ENCODE assay signal across 9 mouse cellular contexts in genomic region chr11:16769709-16770303, GRCm38 (mm10). TPM values are rescaled to one million over a fixed set of nuclear protein-coding genes. Genes with fewer than 3 reads are reported as not detected.
DNase-seq lines count a peak whose midpoint lies in the region; ATAC-seq and TF ChIP-seq lines count a peak whose summit lies in the region.
"Had no signal": no experiment of that assay in that cellular context is flagged by ENCODE, and none has a peak within 500 bp of the region (broad histone marks: within the 10 kb centered on the region; RNA-seq: fewer than 3 reads in every experiment).

No protein-coding gene starts in this region.

- no peak overlapping the region for H3K4me2 ChIP-seq in lung, postnatal 0 days (replicated peaks; ENCODE audit: low read depth, low read length)

- 29% methylated on average over 3 of the region's 3 CpGs for WGBS in lung, postnatal 0 days

- H3K4me3 ChIP-seq in gastrocnemius, adult 2 months, result no peak overlapping the region
- no peak overlapping the region for H3K4me3 ChIP-seq in lung, postnatal 0 days (ENCODE audit: low read depth, low read length)

- no peaks in the 10 kb centered on the region for H3K36me3 ChIP-seq in lung, postnatal 0 days (ENCODE audit: insufficient read depth, low read length)

- ATAC-seq in inflammation-experienced regulatory T-cells, adult 6 months, result peak; percentile 37
- ATAC-seq in lung, postnatal 0 days, result peak; percentile 83

- peaks cover 6% of the 10 kb centered on the region for H3K4me1 ChIP-seq in lung, postnatal 0 days (ENCODE audit: insufficient read depth, low read depth, low read length)

- peak overlapping the region; percentile 48 for H3K27ac ChIP-seq in gastrocnemius, adult 2 months
- H3K27ac ChIP-seq in lung, postnatal 0 days (ENCODE audit: low read length), result peak overlapping the region; percentile 49

- no peak for TF ChIP-seq CTCF in gastrocnemius, adult 2 months (IDR thresholded peaks at IDR 0.05)
- no peak for TF ChIP-seq CTCF in lung, postnatal 0 days (IDR thresholded peaks at IDR 0.05)

- intact Hi-C loops in gastrocnemius, adult 2 months (cut with DNase I), result no loop called here

- no peak overlapping the region for H3K9ac ChIP-seq in lung, postnatal 0 days (replicated peaks; ENCODE audit: low read depth)

- H3K9me3 ChIP-seq in lung, postnatal 0 days (ENCODE audit: low read length), result no peaks in the 10 kb centered on the region

- TF ChIP-seq EP300 in lung, postnatal 0 days (IDR thresholded peaks at IDR 0.05), result peak; percentile 26; the same call in 1 of the 2 replicates

- no peaks in the 10 kb centered on the region for H3K27me3 ChIP-seq in lung, postnatal 0 days (replicated peaks; ENCODE audit: insufficient read depth, low read length)

- no peak for DNase-seq in gastrocnemius, adult 2 months
- no peak for DNase-seq in gastrocnemius, postnatal 4 days (ENCODE audit: low spot score in 2 of 2)
- peak; percentile 30 for DNase-seq in CD4-positive, CD25-positive, alpha-beta regulatory T cell, adult 2 months (ENCODE audit: low read depth, low spot score)
- peak; percentile 52 for DNase-seq in lung, postnatal 0 days (ENCODE audit: low spot score)
- no peak for DNase-seq in spleen, adult 12 weeks (ENCODE audit: low spot score)
- DNase-seq in adrenal gland, postnatal 36 days, result no peak
- no peak for DNase-seq in layer of hippocampus, postnatal 25 days (ENCODE audit: extremely low spot score in 1 of 2, low spot score in 1 of 2)
- DNase-seq: heart, adult 18-20 months had no signal

RNA-seq across cellular contexts. Expression of gene Egfr, which starts 17.8 kb away (rescaled TPM):
- 10 to 100 TPM; 12.2 to 14.7 TPM for total RNA-seq in gastrocnemius, adult 2 months (2021)
- total RNA-seq in gastrocnemius, postnatal 4 days (2021), result 10 to 100 TPM; 32.9 to 40.1 TPM
- polyA plus RNA-seq in inflammation-experienced regulatory T-cells, adult 6 months (2017; shearing (Covaris generic)), result not detected
- polyA plus RNA-seq in lung, postnatal 0 days (2015; fragmentation: Nextera tagmentation; extraction: Ambion mirVana), result 9.3 and 14.5 TPM in 2 replicates
- total RNA-seq in adrenal gland, postnatal 36 days (2021), result 10 to 100 TPM in 1 of 2 experiments, 1 to 10 TPM in 1; 9.0 to 16.4 TPM
- total RNA-seq in layer of hippocampus, postnatal 25 days (2021), result 10 to 100 TPM; 15.1 to 18.4 TPM

Comparison
In these comparisons a context has a peak if more than half of its experiments do, and no peak if none do; other contexts are left out.
1. DNase-seq: peak in CD4-positive, CD25-positive, alpha-beta regulatory T cell, adult 2 months (single experiment) and lung, postnatal 0 days (single experiment); none in gastrocnemius, adult 2 months (single experiment), gastrocnemius, postnatal 4 days (0 of 2), spleen, adult 12 weeks (single experiment), adrenal gland, postnatal 36 days (0 of 2) and layer of hippocampus, postnatal 25 days (0 of 2).